Mouse (Mus musculus): ENCODE measurements at regions not wholly inside any gene's neighbourhood (a gene's known extent, or its start where the extent isn't known, plus 50 kb on each side); places are given as distances from the start of the nearest gene placed in this dataset.

DNA sequence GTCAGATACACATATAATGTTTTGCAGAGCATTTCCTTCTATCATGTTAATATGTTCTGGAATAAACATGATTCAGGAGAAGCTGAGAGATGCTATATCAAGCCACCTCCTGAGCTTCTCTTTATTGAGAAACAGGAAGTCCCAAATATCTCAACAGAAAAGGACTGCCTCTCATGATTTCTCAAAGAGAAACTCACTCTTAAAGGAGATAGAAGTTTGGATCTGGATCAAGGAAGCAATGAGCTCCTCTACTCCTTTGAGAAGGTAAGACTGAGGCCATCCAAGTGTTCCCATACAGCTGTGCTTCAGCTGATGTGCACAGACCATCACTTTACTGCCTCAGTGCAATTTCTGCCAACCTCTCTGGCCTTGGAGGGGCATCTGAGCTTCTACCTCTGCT, 213.9 kb upstream of the Hnrnpa3 start:
- TF ChIP-seq CHD1 (IDR thresholded peaks at IDR 0.05; ENCODE audit: low read depth, low read length) (no peak), MAX (IDR thresholded peaks at IDR 0.05; ENCODE audit: low read length) (no peak), MAZ (IDR thresholded peaks at IDR 0.05; ENCODE audit: low read depth, low read length) (no peak), ZKSCAN1 (IDR thresholded peaks at IDR 0.05; ENCODE audit: low read depth, low read length) (no peak), ETS1 (IDR thresholded peaks at IDR 0.05; ENCODE audit: low read depth, low read length) (peak; percentile 29; the same call in 1 of the 2 replicates), EP300 (IDR thresholded peaks at IDR 0.05; ENCODE audit: low read depth in 1 of 2, low read length in 2 of 2) (peak; percentile 59 to 79), CTCF (IDR thresholded peaks at IDR 0.05 in 2 of 3, conservative IDR thresholded peaks at IDR 0.05 in 1 of 3; ENCODE audit: control insufficient read depth in 1 of 3, insufficient read depth in 1 of 3, low read depth in 2 of 3, low read length in 3 of 3, poor library complexity in 1 of 3, severe bottlenecking in 1 of 3) (no peak), JUND (IDR thresholded peaks at IDR 0.05; ENCODE audit: low read depth, low read length) (no peak), POLR2A (IDR thresholded peaks at IDR 0.05; ENCODE audit: control insufficient read depth in 1 of 2, insufficient read depth in 1 of 2, low read depth in 1 of 2, low read length in 2 of 2, poor library complexity in 1 of 2) (peak in 1 of 2 experiments; percentile 51; a peak in 2 of 4 replicates), MYC (IDR thresholded peaks at IDR 0.05; ENCODE audit: low read depth, low read length) (no peak), TBP (IDR thresholded peaks at IDR 0.05; ENCODE audit: low read depth, low read length) (peak; percentile 22; the same call in 1 of the 2 replicates), GATA1 (IDR thresholded peaks at IDR 0.05; ENCODE audit: low read depth, low read length) (peak; percentile 30; the same call in 1 of the 2 replicates), TAL1 (IDR thresholded peaks at IDR 0.05; ENCODE audit: low read length) (no peak)

Measured in MEL (cell line).